Mouse (Mus musculus): ENCODE measurements at regions not wholly inside any gene's neighbourhood (a gene's known extent, or its start where the extent isn't known, plus 50 kb on each side); places are given as distances from the start of the nearest gene placed in this dataset.

GRCm38 (mm10) chr2:79145897-79146296, 109.3 kb upstream of the Itga4 start:
- no peak for TF ChIP-seq CTCF (IDR thresholded peaks at IDR 0.05; ENCODE audit: borderline replicate concordance, control insufficient read depth, extremely low read depth, insufficient read depth, low read length, poor library complexity)
- TF ChIP-seq POLR2A (IDR thresholded peaks at IDR 0.05; ENCODE audit: control insufficient read depth, extremely low read depth, insufficient read depth, low read length, poor library complexity), result no peak
